Mouse (Mus musculus): ENCODE data around the gene Enpp7. TPM values are rescaled to one million over a fixed set of nuclear protein-coding genes. Genes with fewer than 3 reads are reported as not detected.

The Enpp7 gene
- total RNA-seq (2023): not detected in 4 replicates

DNA sequence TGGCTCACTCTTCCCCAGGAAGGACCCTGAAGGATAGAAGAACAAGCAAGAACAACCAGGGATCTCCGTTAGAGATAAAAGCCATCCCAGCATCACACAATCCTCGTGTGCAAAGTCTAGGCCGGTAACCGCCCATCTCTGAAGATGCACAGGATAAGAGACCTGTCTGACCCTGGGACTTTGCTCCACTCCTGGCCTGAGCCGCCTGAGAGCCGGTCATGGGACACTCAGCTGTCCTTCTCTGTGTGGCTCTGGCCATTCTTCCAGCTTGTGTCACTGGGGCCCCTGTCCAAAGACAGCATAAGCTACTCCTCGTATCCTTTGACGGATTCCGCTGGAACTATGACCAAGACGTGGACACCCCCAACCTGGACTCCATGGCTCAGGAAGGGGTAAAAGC is at the start of gene Enpp7:
TSS of gene Enpp7 (plus strand) at position 190 of the 400 bp plus-strand sequence.

DNA sequence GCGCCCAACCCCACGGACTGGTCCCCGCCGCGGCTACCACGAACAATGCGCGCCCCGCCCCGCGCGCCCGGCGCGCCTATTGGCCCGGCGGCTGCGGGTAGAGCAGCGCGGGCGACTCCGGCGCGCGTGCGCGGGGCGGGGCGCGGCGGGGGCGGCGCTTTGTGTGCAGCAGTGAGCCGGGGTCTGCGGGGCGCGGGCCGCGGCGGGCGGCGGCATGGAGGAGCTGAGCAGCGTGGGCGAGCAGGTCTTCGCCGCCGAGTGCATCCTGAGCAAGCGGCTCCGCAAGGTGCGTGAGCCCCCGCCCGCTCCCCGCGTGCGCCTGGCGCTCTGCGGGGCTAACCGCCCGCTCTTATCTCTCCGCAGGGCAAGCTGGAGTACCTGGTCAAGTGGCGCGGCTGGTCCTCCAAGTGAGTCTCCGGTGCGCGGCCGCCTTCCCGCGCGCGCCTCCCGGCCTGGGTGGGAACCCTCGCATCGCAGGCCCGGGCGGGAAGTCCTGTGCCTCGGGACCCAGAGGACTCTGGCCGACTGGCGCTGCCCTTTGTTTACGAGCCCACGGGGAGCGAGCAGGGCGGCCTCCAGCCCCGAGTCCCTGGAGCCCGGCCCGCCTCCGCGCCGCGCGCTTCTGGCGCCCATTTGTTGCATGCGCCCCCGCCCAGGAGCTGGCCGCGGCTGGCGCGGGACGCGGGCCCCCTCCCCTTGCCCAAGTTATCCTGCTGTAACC is 35.1 kb downstream of the Enpp7 start, which contains the start of gene Cbx2:
TSS of gene Cbx2 (plus strand) at position 68 of the 721 bp plus-strand sequence.

DNA sequence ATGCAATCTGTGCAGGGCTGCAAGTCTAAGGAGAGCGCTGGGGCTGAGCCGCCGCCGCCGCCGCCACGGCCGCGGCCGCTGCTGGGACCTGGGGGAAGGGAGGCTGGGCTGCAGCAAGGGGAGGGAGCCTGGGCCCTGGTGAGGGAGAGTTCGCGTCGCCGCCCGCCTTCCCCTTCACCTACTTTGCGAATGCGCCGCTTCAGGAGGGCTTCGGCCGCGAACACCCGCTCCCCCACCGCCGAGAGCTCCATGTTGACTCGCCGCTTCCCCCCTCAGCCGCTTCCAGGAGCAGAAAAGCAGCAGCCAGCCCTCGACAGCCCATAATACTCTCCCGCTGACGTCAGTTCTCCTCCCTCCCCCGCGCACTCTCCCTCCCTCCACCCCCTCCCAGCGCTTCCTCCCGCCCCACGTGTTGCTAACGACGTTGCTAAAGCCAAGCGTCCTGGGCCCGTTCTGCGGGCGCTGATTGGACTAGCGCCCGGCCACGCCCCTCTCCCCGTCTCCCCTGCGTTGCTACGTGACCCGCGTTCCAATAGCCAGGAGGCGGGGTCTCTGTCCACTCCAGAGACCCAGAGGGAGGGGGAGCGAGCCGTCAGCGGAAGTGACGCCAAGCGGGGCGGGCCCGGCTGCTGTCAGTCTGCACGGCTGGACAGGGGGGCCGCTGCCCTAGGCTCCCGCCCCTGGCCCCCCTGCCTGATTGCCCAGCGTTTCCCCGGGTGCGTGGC is 52.8 kb downstream of the Enpp7 start, which contains the start of gene Cbx8:
TSS of gene Cbx8 (minus strand) at position 370 of the 725 bp plus-strand sequence.

Other genes with a start within 250 kb of the Enpp7 start
- gene Rbfox3, start 76.6 kb upstream of the Enpp7 start, total RNA-seq (2023): not detected in 4 replicates
- gene Cbx2, start 34.8 kb downstream of the Enpp7 start, total RNA-seq (2023): 4.6 to 6.3 TPM (median 5.0 TPM) in 4 replicates
- gene Cbx8, start 52.8 kb downstream of the Enpp7 start, total RNA-seq (2023): 13.1 to 22.8 TPM (median 15.3 TPM) in 4 replicates
- 89.9 to 98.2 TPM (median 95.3 TPM) in 4 replicates for gene Cbx4, start 98.0 kb downstream of the Enpp7 start, total RNA-seq (2023)
- 0.26 to 0.31 TPM (median 0.27 TPM) in 4 replicates for gene Tbc1d16, start 240.3 kb downstream of the Enpp7 start, total RNA-seq (2023)
- gene Ccdc40, start 240.4 kb downstream of the Enpp7 start, total RNA-seq (2023): 0.46 to 1.5 TPM (median 0.61 TPM) in 4 replicates